Mouse (Mus musculus) adrenal gland, adult (tissue): ENCODE data around the gene Olfr373.
"Not testable (repeated sequence)": the region's sequence is repeated elsewhere in the genome, so short reads cannot be mapped to it uniquely, and the experiment has no call there.

Experiments
- DNase-seq, 2 experiments: peaks; one replicate each; pipeline ENCODE4 v3.0.0; 2022 to 2023; ENCODE audit warnings: low spot score in 1 of 2; ENCODE audit not compliant: inconsistent age in 2 of 2

The Olfr373 gene

GRCm38 (mm10) chr8:72082877-72083276, at the start of gene Olfr373:
Olfr373 (plus strand) TSS chr8:72083177.
- DNase-seq: not testable (repeated sequence)

- not testable (repeated sequence) for DNase-seq
Observed at GRCm38 (mm10) chr8:72040918-72041317, 42.1 kb upstream of the Olfr373 start, which contains the start of gene Olfr372. Olfr372 (plus strand) TSS chr8:72041218.

- no peak for DNase-seq
Observed at GRCm38 (mm10) chr8:72042493-72042892, 40.5 kb upstream of the Olfr373 start.

- not testable (repeated sequence) for DNase-seq
Observed at GRCm38 (mm10) chr8:72054633-72055032, 28.3 kb upstream of the Olfr373 start.

- not testable (repeated sequence) for DNase-seq
Observed at GRCm38 (mm10) chr8:72057643-72058042, 25.3 kb upstream of the Olfr373 start.

- not testable (repeated sequence) for DNase-seq
Observed at GRCm38 (mm10) chr8:72066819-72067399, 16.1 kb upstream of the Olfr373 start.

GRCm38 (mm10) chr8:72084744-72085143, 1.8 kb downstream of the Olfr373 start:
- DNase-seq: no peak

GRCm38 (mm10) chr8:72087611-72088010, 4.6 kb downstream of the Olfr373 start:
- DNase-seq: not testable (repeated sequence)

- DNase-seq: not testable (repeated sequence)
Observed at GRCm38 (mm10) chr8:72096721-72097120, 13.7 kb downstream of the Olfr373 start.

GRCm38 (mm10) chr8:72099377-72100103, 16.6 kb downstream of the Olfr373 start:
- DNase-seq: peak; percentile 33 to 70

- DNase-seq: no peak
Observed at GRCm38 (mm10) chr8:72105165-72105564, 22.2 kb downstream of the Olfr373 start.

- DNase-seq: no peak
Observed at GRCm38 (mm10) chr8:72106740-72107139, 23.8 kb downstream of the Olfr373 start, which contains the start of gene Olfr374. Olfr374 (plus strand) TSS chr8:72107040.

GRCm38 (mm10) chr8:72110876-72111275, 27.9 kb downstream of the Olfr373 start:
- DNase-seq: no peak

GRCm38 (mm10) chr8:72112486-72112885, 29.5 kb downstream of the Olfr373 start:
- DNase-seq: no peak

- DNase-seq: no peak
Observed at GRCm38 (mm10) chr8:72115202-72115601, 32.2 kb downstream of the Olfr373 start.

- DNase-seq: no peak
Observed at GRCm38 (mm10) chr8:72118616-72119015, 35.6 kb downstream of the Olfr373 start.

- not testable (repeated sequence) for DNase-seq
Observed at GRCm38 (mm10) chr8:72121486-72121885, 38.5 kb downstream of the Olfr373 start.

GRCm38 (mm10) chr8:72121997-72122396, 39.0 kb downstream of the Olfr373 start:
- no peak for DNase-seq

- DNase-seq: no peak
Observed at GRCm38 (mm10) chr8:72127834-72128233, 44.9 kb downstream of the Olfr373 start.

GRCm38 (mm10) chr8:72131251-72131650, 48.3 kb downstream of the Olfr373 start:
- peak; percentile 58 to 71 for DNase-seq

- DNase-seq: no peak
Observed at GRCm38 (mm10) chr8:72131901-72132300, 48.9 kb downstream of the Olfr373 start.

- no peak for DNase-seq
Observed at GRCm38 (mm10) chr8:72132417-72132816, 49.4 kb downstream of the Olfr373 start.
